Mouse (Mus musculus): ENCODE results near the gene Adcy5.

DNA sequence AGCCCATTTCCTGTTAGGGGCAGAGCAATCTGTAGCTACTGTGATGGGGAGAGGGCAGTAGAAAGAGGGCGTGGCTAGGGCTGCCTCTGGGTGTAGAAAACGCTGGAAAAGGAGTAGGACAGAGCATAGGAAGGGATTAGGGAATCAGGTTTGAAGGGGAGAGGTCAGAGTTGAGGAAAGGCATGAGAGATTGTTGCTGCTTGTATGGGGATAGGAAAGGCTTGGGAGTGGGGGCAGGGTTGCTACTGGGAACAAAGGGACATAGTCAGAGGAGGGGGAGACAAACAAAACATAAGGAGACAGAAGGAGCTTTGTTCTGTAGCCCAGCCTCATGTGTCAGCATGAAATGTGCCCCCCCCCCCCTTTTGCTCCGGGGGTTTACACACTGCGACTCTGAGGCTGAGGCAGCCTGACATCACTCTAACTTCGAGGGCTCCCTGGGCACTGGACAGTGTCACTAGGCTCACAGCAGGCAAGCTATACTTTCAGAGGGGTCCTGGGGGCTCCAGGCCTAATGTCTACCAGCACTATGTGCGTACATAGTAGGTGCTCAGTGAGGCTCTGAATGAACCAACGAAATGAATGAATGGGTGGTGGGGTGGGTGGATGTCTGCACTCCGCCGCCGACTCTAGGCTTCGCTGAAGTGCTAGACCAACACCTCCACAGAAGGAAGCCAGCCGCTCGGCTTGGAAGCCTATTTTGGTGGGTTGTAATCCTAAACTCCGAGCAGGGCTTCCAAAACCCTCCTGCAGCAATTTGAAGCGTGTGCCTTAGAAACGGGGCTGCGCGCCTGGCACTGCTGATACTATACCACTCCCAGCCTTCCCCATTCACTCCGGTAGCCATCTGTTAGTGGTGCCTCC, 9.9 kb downstream of the Adcy5 start:
- TF ChIP-seq CTCF (IDR thresholded peaks at IDR 0.05; ENCODE audit: low read depth, low read length) (no peak), POLR2A (IDR thresholded peaks at IDR 0.05; ENCODE audit: extremely low read depth, insufficient read depth, low read length) (no peak)

Data from liver, adult 2 months (tissue).